Comparison of ENCODE assay signal across 8 mouse cellular contexts in genomic region chr19:47264322-47265092, GRCm38 (mm10).
A peak's percentile ranks its signal among the peaks of the same experiment; 100 is the strongest.
DNase-seq lines count a peak whose midpoint lies in the region; ATAC-seq and TF ChIP-seq lines count a peak whose summit lies in the region.

No protein-coding gene starts in this region.

- no peak for ATAC-seq in heart, embryonic 12.5 days (ENCODE audit: insufficient number of reproducible peaks, low FRiP score)
- peak; percentile 66 for ATAC-seq in forebrain, postnatal 0 days
- ATAC-seq in hindbrain, postnatal 0 days: peak; percentile 67

- peaks cover 49% of the 10 kb centered on the region for H3K36me3 ChIP-seq in heart, embryonic 12.5 days
- peaks cover 8% of the 10 kb centered on the region; the same call in 1 of the 2 replicates for H3K36me3 ChIP-seq in forebrain, postnatal 0 days (ENCODE audit: insufficient read depth)
- H3K36me3 ChIP-seq in hindbrain, postnatal 0 days (ENCODE audit: insufficient read depth, low read length): peaks cover 7% of the 10 kb centered on the region

- H3K4me1 ChIP-seq in heart, embryonic 12.5 days (replicated peaks): no peaks in the 10 kb centered on the region
- peaks cover 29% of the 10 kb centered on the region for H3K4me1 ChIP-seq in cerebellum, adult 2 months (ENCODE audit: control insufficient read depth, insufficient read depth, low read length)
- H3K4me1 ChIP-seq in forebrain, postnatal 0 days (ENCODE audit: insufficient read depth): no peaks in the 10 kb centered on the region
- no peaks in the 10 kb centered on the region for H3K4me1 ChIP-seq in hindbrain, postnatal 0 days (ENCODE audit: insufficient read depth, low read length)

- H3K9me3 ChIP-seq in heart, embryonic 12.5 days (replicated peaks): no peaks in the 10 kb centered on the region
- no peaks in the 10 kb centered on the region for H3K9me3 ChIP-seq in forebrain, postnatal 0 days (ENCODE audit: low read length)
- no peaks in the 10 kb centered on the region for H3K9me3 ChIP-seq in hindbrain, postnatal 0 days (ENCODE audit: low read length)

- TF ChIP-seq CTCF in cerebellum, adult 2 months (IDR thresholded peaks at IDR 0.05; ENCODE audit: borderline replicate concordance, insufficient read depth, low read depth, low read length): peak; percentile 97
- peak; percentile 88 for TF ChIP-seq CTCF in forebrain, postnatal 0 days (IDR thresholded peaks at IDR 0.05; ENCODE audit: low read depth)
- peak; percentile 94 for TF ChIP-seq CTCF in hindbrain, postnatal 0 days (IDR thresholded peaks at IDR 0.05; ENCODE audit: low read depth)

- 50% methylated on average over 11 of the region's 11 CpGs for WGBS in heart, embryonic 12.5 days
- 38% methylated on average over 11 of the region's 11 CpGs for WGBS in cerebellum, adult 2 months
- WGBS in forebrain, postnatal 0 days: 43% methylated on average over 11 of the region's 11 CpGs
- 45% methylated on average over 11 of the region's 11 CpGs for WGBS in hindbrain, postnatal 0 days

- TF ChIP-seq POLR2A in cerebellum, adult 2 months (IDR thresholded peaks at IDR 0.05; ENCODE audit: borderline replicate concordance, insufficient read depth, low read length): no peak

- H3K4me2 ChIP-seq in heart, embryonic 12.5 days: no peak overlapping the region
- no peak overlapping the region for H3K4me2 ChIP-seq in forebrain, postnatal 0 days (ENCODE audit: low read depth)
- no peak overlapping the region for H3K4me2 ChIP-seq in hindbrain, postnatal 0 days (ENCODE audit: low read depth, low read length)

- H3K4me3 ChIP-seq in heart, embryonic 12.5 days: no peak overlapping the region
- H3K4me3 ChIP-seq in cerebellum, adult 2 months (replicated peaks; ENCODE audit: insufficient read depth, low read depth, low read length): no peak overlapping the region
- H3K4me3 ChIP-seq in forebrain, postnatal 0 days (ENCODE audit: low read depth, low read length): no peak overlapping the region
- no peak overlapping the region for H3K4me3 ChIP-seq in hindbrain, postnatal 0 days (ENCODE audit: low read length)

- no peak overlapping the region for H3K9ac ChIP-seq in heart, embryonic 12.5 days
- H3K9ac ChIP-seq in forebrain, postnatal 0 days: no peak overlapping the region
- H3K9ac ChIP-seq in hindbrain, postnatal 0 days (replicated peaks; ENCODE audit: low read length): no peak overlapping the region

- no peaks in the 10 kb centered on the region for H3K27me3 ChIP-seq in heart, embryonic 12.5 days (replicated peaks)
- H3K27me3 ChIP-seq in cerebellum, adult 2 months (ENCODE audit: control insufficient read depth, insufficient read depth, low read length): no peaks in the 10 kb centered on the region
- H3K27me3 ChIP-seq in forebrain, postnatal 0 days (ENCODE audit: insufficient read depth, low read length): no peaks in the 10 kb centered on the region
- H3K27me3 ChIP-seq in hindbrain, postnatal 0 days (ENCODE audit: insufficient read depth, low read length): no peaks in the 10 kb centered on the region

- DNase-seq in heart, adult 18-20 months: peak; percentile 75 to 88
- DNase-seq in cerebellum, adult 2 months: peak; percentile 82 to 88
- DNase-seq in forebrain, postnatal 0 days: peak; percentile 76
- DNase-seq in hindbrain, postnatal 0 days (ENCODE audit: low spot score): peak; percentile 86
- DNase-seq in layer of hippocampus, postnatal 36 days: peak; percentile 61 to 74
- DNase-seq in mesoderm, embryonic 11.5 days (ENCODE audit: low read depth, low spot score): peak; percentile 80
- DNase-seq in right cerebral cortex, postnatal 25 days: peak; percentile 61

- H3K27ac ChIP-seq in heart, embryonic 12.5 days (ENCODE audit: poor library complexity, severe bottlenecking): no peak overlapping the region
- H3K27ac ChIP-seq in cerebellum, adult 2 months (ENCODE audit: insufficient read depth, low read length): no peak overlapping the region
- no peak overlapping the region for H3K27ac ChIP-seq in forebrain, postnatal 0 days (ENCODE audit: low read depth, low read length)
- no peak overlapping the region for H3K27ac ChIP-seq in hindbrain, postnatal 0 days
